8 mouse cellular contexts compared by ENCODE assay signal in the genomic region with DNA sequence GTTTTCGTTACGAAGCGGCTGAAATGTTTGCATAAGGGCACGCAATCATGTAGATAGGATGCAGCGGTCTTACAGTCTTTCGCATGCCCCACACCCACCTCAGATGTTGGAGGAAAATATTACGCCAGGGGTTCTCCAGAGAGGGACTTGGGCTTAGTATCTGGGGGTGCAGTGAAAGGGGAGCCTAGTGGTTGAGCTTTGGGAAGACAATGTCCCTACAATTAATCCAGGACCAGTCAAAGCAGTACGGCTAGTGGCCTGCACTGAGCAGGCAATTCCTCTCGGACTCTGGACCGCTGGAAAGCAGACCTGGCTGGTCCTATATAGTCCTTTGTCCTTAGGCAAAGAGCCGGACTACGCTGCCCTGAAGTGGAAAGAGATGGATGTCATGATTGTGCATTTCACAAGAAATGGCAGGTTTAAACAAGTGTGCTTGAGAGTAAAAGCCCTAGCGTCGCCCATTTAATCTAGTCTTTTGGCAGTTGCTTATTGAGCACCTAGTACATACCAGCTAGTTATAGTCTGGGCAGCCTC. TPM values are rescaled to one million over a fixed set of nuclear protein-coding genes. Genes with fewer than 3 reads are reported as not detected.
DNase-seq lines count a peak whose midpoint lies in the region; ATAC-seq and TF ChIP-seq lines count a peak whose summit lies in the region.
"Had no signal": no experiment of that assay in that cellular context is flagged by ENCODE, and none has a peak within 500 bp of the region (broad histone marks: within the 10 kb centered on the region; RNA-seq: fewer than 3 reads in every experiment).

No protein-coding gene starts in this region.

- peak overlapping the region; percentile 90 for H3K27ac ChIP-seq in neural tube, embryonic 11.5 days (ENCODE audit: low read depth, low read length)
- H3K27ac ChIP-seq in forebrain, embryonic 11.5 days (ENCODE audit: low read depth, low read length), result peak overlapping the region; percentile 89; the same call in 1 of the 2 replicates
- peak overlapping the region; percentile 83; the same call in 1 of the 2 replicates for H3K27ac ChIP-seq in limb, embryonic 10.5 days
- peak overlapping the region; percentile 87; the same call in 1 of the 2 replicates for H3K27ac ChIP-seq in small intestine, adult 2 months (ENCODE audit: insufficient read depth, low read depth, low read length)

- TF ChIP-seq POLR2A in small intestine, adult 2 months (IDR thresholded peaks at IDR 0.05; ENCODE audit: low read depth, low read length), result no peak

- no peaks in the 10 kb centered on the region for H3K9me3 ChIP-seq in neural tube, embryonic 11.5 days (ENCODE audit: control insufficient read depth, low read length)
- H3K9me3 ChIP-seq in forebrain, embryonic 11.5 days (ENCODE audit: control insufficient read depth, low read length), result no peaks in the 10 kb centered on the region
- H3K9me3 ChIP-seq in limb, embryonic 10.5 days (replicated peaks), result no peaks in the 10 kb centered on the region

- H3K4me3 ChIP-seq in neural tube, embryonic 11.5 days (ENCODE audit: low read depth, low read length), result peak overlapping the region; percentile 73
- peak overlapping the region; percentile 63 for H3K4me3 ChIP-seq in forebrain, embryonic 11.5 days (ENCODE audit: low read depth, low read length)
- peak overlapping the region; percentile 69 for H3K4me3 ChIP-seq in limb, embryonic 10.5 days
- H3K4me3 ChIP-seq in small intestine, adult 2 months (ENCODE audit: low read depth, low read length), result peak overlapping the region; percentile 69

- H3K9ac ChIP-seq in neural tube, embryonic 11.5 days (ENCODE audit: low read length), result peak overlapping the region; percentile 69
- H3K9ac ChIP-seq in forebrain, embryonic 11.5 days (ENCODE audit: low read length), result peak overlapping the region; percentile 40; the same call in 1 of the 2 replicates

- no peak for DNase-seq in neural tube, embryonic 11.5 days (ENCODE audit: low spot score)
- DNase-seq in neural tube, embryonic 10.5 days (ENCODE audit: extremely low spot score, low spot score), result no peak
- DNase-seq in forebrain, embryonic 11.5 days (ENCODE audit: low spot score), result no peak
- DNase-seq in limb, embryonic 10.5 days (ENCODE audit: low spot score), result no peak
- DNase-seq in natural killer cell, adult 2 months (ENCODE audit: low spot score in 2 of 2), result no peak

- H3K27me3 ChIP-seq in neural tube, embryonic 11.5 days (ENCODE audit: control insufficient read depth, insufficient read depth, low read length), result peaks cover 31% of the 10 kb centered on the region
- peaks cover 15% of the 10 kb centered on the region for H3K27me3 ChIP-seq in forebrain, embryonic 11.5 days (ENCODE audit: control insufficient read depth, insufficient read depth, low read length)
- H3K27me3 ChIP-seq in limb, embryonic 10.5 days (ENCODE audit: low read depth, poor library complexity, severe bottlenecking), result peaks cover 65% of the 10 kb centered on the region
- H3K27me3 ChIP-seq in small intestine, adult 2 months (ENCODE audit: control insufficient read depth, insufficient read depth, low read length), result peaks cover 11% of the 10 kb centered on the region; the same call in 1 of the 2 replicates

- 28% methylated on average over 14 of the region's 14 CpGs for WGBS in neural tube, embryonic 11.5 days
- 36% methylated on average over 14 of the region's 14 CpGs for WGBS in forebrain, embryonic 11.5 days
- WGBS in limb, embryonic 10.5 days, result 32% methylated on average over 14 of the region's 14 CpGs
- WGBS in small intestine, adult 2 months, result 15% methylated on average over 14 of the region's 14 CpGs

- no peak for ATAC-seq in neural tube, embryonic 11.5 days (ENCODE audit: insufficient read depth, low FRiP score, low TSS enrichment)
- ATAC-seq in forebrain, embryonic 11.5 days (replicated peaks; ENCODE audit: low FRiP score), result peak; percentile 3; the same call in 1 of the 2 replicates
- no peak for ATAC-seq in monocyte, adult 5-6 weeks (replicated peaks; ENCODE audit: insufficient number of reproducible peaks, low FRiP score, low TSS enrichment, poor library complexity, severe bottlenecking)

- peaks cover 2% of the 10 kb centered on the region; the same call in 1 of the 2 replicates for H3K36me3 ChIP-seq in neural tube, embryonic 11.5 days (ENCODE audit: control insufficient read depth, insufficient read depth, low read length)
- H3K36me3 ChIP-seq in forebrain, embryonic 11.5 days (ENCODE audit: control insufficient read depth, insufficient read depth, low read length), result peaks cover 2% of the 10 kb centered on the region; the same call in 1 of the 2 replicates
- peaks cover 20% of the 10 kb centered on the region for H3K36me3 ChIP-seq in limb, embryonic 10.5 days
- peaks cover 11% of the 10 kb centered on the region; the same call in 1 of the 2 replicates for H3K36me3 ChIP-seq in small intestine, adult 2 months (ENCODE audit: control insufficient read depth, insufficient read depth, low read length)

- TF ChIP-seq CTCF in small intestine, adult 2 months (IDR thresholded peaks at IDR 0.05; ENCODE audit: extremely low read depth, insufficient read length, insufficient replicate concordance, low read depth, low read length), result no peak

- peaks cover 20% of the 10 kb centered on the region for H3K4me1 ChIP-seq in neural tube, embryonic 11.5 days (ENCODE audit: control insufficient read depth, insufficient read depth, low read length)
- H3K4me1 ChIP-seq in forebrain, embryonic 11.5 days (replicated peaks; ENCODE audit: control insufficient read depth, insufficient read depth, low read length), result peaks cover 18% of the 10 kb centered on the region
- peaks cover 40% of the 10 kb centered on the region for H3K4me1 ChIP-seq in limb, embryonic 10.5 days
- H3K4me1 ChIP-seq in small intestine, adult 2 months (ENCODE audit: control insufficient read depth, insufficient read depth, insufficient read length, low read length), result peaks cover 15% of the 10 kb centered on the region

- H3K4me2 ChIP-seq in neural tube, embryonic 11.5 days (ENCODE audit: low read depth), result peak overlapping the region; percentile 100
- H3K4me2 ChIP-seq in forebrain, embryonic 11.5 days (ENCODE audit: low read depth, low read length, severe bottlenecking), result peak overlapping the region; percentile 100

RNA-seq across cellular contexts. Expression of a gene that starts 0.4 kb away (rescaled TPM):
- polyA plus RNA-seq in neural tube, embryonic 11.5 days (2014; fragmentation: Nextera tagmentation; extraction: Ambion mirVana), result 22.0 and 24.5 TPM in 2 replicates
- polyA plus RNA-seq in forebrain, embryonic 11.5 days (2014; fragmentation: Nextera tagmentation; extraction: Ambion mirVana), result 22.5 and 25.8 TPM in 2 replicates
- polyA plus RNA-seq in limb, embryonic 10.5 days (2016; fragmentation: Nextera tagmentation; extraction: Ambion mirVana), result 12.2 and 13.0 TPM in 2 replicates
- 37.4 and 60.4 TPM in 2 replicates for polyA plus RNA-seq in small intestine, adult 2 months (2012; rRNA removed)
- total RNA-seq in monocyte, adult 5-6 weeks (2017), result 1.2 to 3.0 TPM (median 2.2 TPM) in 3 replicates

RNA-seq across cellular contexts. Expression of a gene that starts 0.6 kb away (rescaled TPM):
- 10.9 and 12.7 TPM in 2 replicates for polyA plus RNA-seq in neural tube, embryonic 11.5 days (2014; fragmentation: Nextera tagmentation; extraction: Ambion mirVana)
- 10.7 and 11.3 TPM in 2 replicates for polyA plus RNA-seq in forebrain, embryonic 11.5 days (2014; fragmentation: Nextera tagmentation; extraction: Ambion mirVana)
- polyA plus RNA-seq in limb, embryonic 10.5 days (2016; fragmentation: Nextera tagmentation; extraction: Ambion mirVana), result 1.4 and 1.8 TPM in 2 replicates
- polyA plus RNA-seq in small intestine, adult 2 months (2012; rRNA removed), result 27.0 and 30.1 TPM in 2 replicates
- total RNA-seq in monocyte, adult 5-6 weeks (2017), result 0.76 TPM in 1 of 3 replicates, not detected in the others

RNA-seq across cellular contexts. Expression of a gene that starts 10.9 kb away (rescaled TPM):
- polyA plus RNA-seq in neural tube, embryonic 11.5 days (2014; fragmentation: Nextera tagmentation; extraction: Ambion mirVana), result 263 and 274 TPM in 2 replicates
- 217 and 242 TPM in 2 replicates for polyA plus RNA-seq in forebrain, embryonic 11.5 days (2014; fragmentation: Nextera tagmentation; extraction: Ambion mirVana)
- polyA plus RNA-seq in limb, embryonic 10.5 days (2016; fragmentation: Nextera tagmentation; extraction: Ambion mirVana), result 150 and 183 TPM in 2 replicates
- 23.5 and 26.9 TPM in 2 replicates for polyA plus RNA-seq in small intestine, adult 2 months (2012; rRNA removed)
- 43.0 to 58.3 TPM (median 56.0 TPM) in 3 replicates for total RNA-seq in monocyte, adult 5-6 weeks (2017)

RNA-seq across cellular contexts. Expression of a gene that starts 13.3 kb away (rescaled TPM):
- polyA plus RNA-seq in neural tube, embryonic 11.5 days (2014; fragmentation: Nextera tagmentation; extraction: Ambion mirVana), result 6.8 and 7.3 TPM in 2 replicates
- 7.9 and 8.6 TPM in 2 replicates for polyA plus RNA-seq in forebrain, embryonic 11.5 days (2014; fragmentation: Nextera tagmentation; extraction: Ambion mirVana)
- polyA plus RNA-seq in limb, embryonic 10.5 days (2016; fragmentation: Nextera tagmentation; extraction: Ambion mirVana), result 7.7 and 8.1 TPM in 2 replicates
- polyA plus RNA-seq in small intestine, adult 2 months (2012; rRNA removed), result 29.4 and 36.0 TPM in 2 replicates
- total RNA-seq in monocyte, adult 5-6 weeks (2017), result 0.57 to 2.9 TPM (median 0.75 TPM) in 3 replicates
- total RNA-seq: neutrophil, adult 5-6 weeks had no signal

RNA-seq across cellular contexts. Expression of a gene that starts 22.5 kb away (rescaled TPM):
- polyA plus RNA-seq in neural tube, embryonic 11.5 days (2014; fragmentation: Nextera tagmentation; extraction: Ambion mirVana), result 1.2 and 2.4 TPM in 2 replicates
- polyA plus RNA-seq in forebrain, embryonic 11.5 days (2014; fragmentation: Nextera tagmentation; extraction: Ambion mirVana), result 1.3 and 2.7 TPM in 2 replicates
- polyA plus RNA-seq in limb, embryonic 10.5 days (2016; fragmentation: Nextera tagmentation; extraction: Ambion mirVana), result 1.3 and 1.8 TPM in 2 replicates
- polyA plus RNA-seq in small intestine, adult 2 months (2012; rRNA removed), result 0.56 and 3.4 TPM in 2 replicates
- 1.5 TPM in 2 of 3 replicates, not detected in the other for total RNA-seq in monocyte, adult 5-6 weeks (2017)
- total RNA-seq: neutrophil, adult 5-6 weeks had no signal
